Mouse (Mus musculus) embryonic facial prominence, embryonic 14.5 days (tissue): Measurements from ENCODE around the gene Ano2. TPM values are rescaled to one million over a fixed set of nuclear protein-coding genes. Genes with fewer than 3 reads are reported as not detected.

ENCODE experiments used
- ATAC-seq: fragments of 200-750 bp; cut with Nextera tagmentation; 2 replicates; pipeline ENCODE4 v1.8.0; 2017; ENCODE audit warnings: low read depth, moderate number of reproducible peaks, moderate TSS enrichment
- DNase-seq: peaks from one replicate; pipeline ENCODE4 v3.0.0-alpha.2; 2015; ENCODE audit warnings: low spot score
- H3K27ac ChIP-seq: fragments of 300-500 bp; sonication (generic); replicated peaks from 2 replicates; pipeline ENCODE4 v1.5.1; 2014; ENCODE audit warnings: low read depth, mild to moderate bottlenecking, low read length, moderate library complexity
- H3K27me3 ChIP-seq: fragments of 300-500 bp; sonication (generic); replicated peaks from 2 replicates; pipeline ENCODE4 v1.6.1; 2014; ENCODE audit warnings: low read length; ENCODE audit not compliant: control insufficient read depth, insufficient read depth
- H3K36me3 ChIP-seq: fragments of 300-500 bp; sonication (generic); 2 replicates; pipeline ENCODE4 v1.6.1; 2014; ENCODE audit warnings: low read length, mixed read lengths; ENCODE audit not compliant: control insufficient read depth, insufficient read depth
- H3K4me1 ChIP-seq: fragments of 300-500 bp; sonication (generic); 2 replicates; pipeline ENCODE4 v1.6.1; 2014; ENCODE audit warnings: antibody characterized with exemption, low read length; ENCODE audit not compliant: control insufficient read depth, insufficient read depth
- H3K4me2 ChIP-seq: fragments of 300-500 bp; sonication (generic); 2 replicates; pipeline ENCODE4 v1.6.1; 2014; ENCODE audit warnings: low read depth, mild to moderate bottlenecking, low read length, moderate library complexity, mixed read lengths
- H3K4me3 ChIP-seq: fragments of 300-500 bp; sonication (generic); 2 replicates; pipeline ENCODE4 v1.5.1; 2014; ENCODE audit warnings: low read depth, mild to moderate bottlenecking, low read length
- H3K9ac ChIP-seq: fragments of 300-500 bp; sonication (generic); 2 replicates; pipeline ENCODE4 v1.6.1; 2014; ENCODE audit warnings: low read depth, mild to moderate bottlenecking, low read length, moderate library complexity, mixed read lengths
- H3K9me3 ChIP-seq: fragments of 300-500 bp; sonication (generic); 2 replicates; pipeline ENCODE4 v1.6.1; 2016; ENCODE audit warnings: low read length; ENCODE audit not compliant: control insufficient read depth
- WGBS: fragments of 180-500 bp; shearing (Covaris S2); extraction: QIAGEN DNeasy Blood & Tissue Kit; methylation state at CpG from one replicate; pipeline ENCODE4 v1.1.7; 2014; 5-methylcytosine and 5-hydroxymethylcytosine counted together
- polyA plus RNA-seq: library from polyadenylated mRNA; unstranded; fragments of >200 nt; fragmentation: Nextera tagmentation; extraction: Ambion mirVana; gene quantifications from 2 replicates; pipeline ENCODE4 v1.2.1, GENCODE M21; 2014

Ano2 gene
- polyA plus RNA-seq, 1 experiment from 2014 or later = 1.2 TPM

DNA sequence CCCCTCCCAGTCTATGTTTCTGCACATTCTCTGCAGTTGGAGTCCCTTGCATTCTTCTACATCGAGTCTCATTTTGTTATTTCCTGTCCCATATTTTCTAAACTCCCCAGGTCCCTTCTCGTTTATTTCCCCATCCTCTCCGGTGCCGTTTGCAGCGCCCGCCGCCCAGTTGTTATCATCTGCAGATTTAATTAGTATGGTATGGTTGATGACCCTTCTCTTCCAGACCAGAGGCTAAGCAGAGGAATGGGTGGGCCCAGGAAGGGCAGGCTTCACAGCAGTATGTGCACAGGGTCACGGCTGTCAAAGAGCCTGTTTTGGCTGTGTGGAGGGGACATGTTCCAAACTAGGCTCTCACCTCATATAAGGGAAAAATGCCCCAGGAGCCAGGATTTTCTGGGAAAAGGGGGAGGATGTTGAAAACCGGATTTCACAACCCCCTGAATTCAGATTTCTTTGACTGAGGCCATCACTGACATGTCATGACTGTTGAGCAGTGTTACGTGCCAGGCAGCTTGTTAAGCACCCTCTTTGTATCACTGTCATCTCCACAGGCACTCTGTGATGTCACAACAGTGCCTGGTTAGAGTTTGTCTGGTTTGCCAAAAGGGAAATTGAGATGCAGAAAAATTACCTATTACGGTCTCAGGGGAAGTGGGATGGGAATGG lies 72.8 kb downstream of the Ano2 start:
- no peaks in the 10 kb centered on the region for H3K4me1 ChIP-seq
- H3K36me3 ChIP-seq = no peaks in the 10 kb centered on the region
- H3K27me3 ChIP-seq = no peaks in the 10 kb centered on the region
- no peaks in the 10 kb centered on the region for H3K9me3 ChIP-seq
- H3K4me3 ChIP-seq = no peak overlapping the region
- H3K4me2 ChIP-seq = no peak overlapping the region
- no peak for ATAC-seq
- no peak overlapping the region for H3K27ac ChIP-seq
- no peak for DNase-seq
- WGBS = 64% methylated on average over 11 of the region's 11 CpGs
- no peak overlapping the region for H3K9ac ChIP-seq

DNA sequence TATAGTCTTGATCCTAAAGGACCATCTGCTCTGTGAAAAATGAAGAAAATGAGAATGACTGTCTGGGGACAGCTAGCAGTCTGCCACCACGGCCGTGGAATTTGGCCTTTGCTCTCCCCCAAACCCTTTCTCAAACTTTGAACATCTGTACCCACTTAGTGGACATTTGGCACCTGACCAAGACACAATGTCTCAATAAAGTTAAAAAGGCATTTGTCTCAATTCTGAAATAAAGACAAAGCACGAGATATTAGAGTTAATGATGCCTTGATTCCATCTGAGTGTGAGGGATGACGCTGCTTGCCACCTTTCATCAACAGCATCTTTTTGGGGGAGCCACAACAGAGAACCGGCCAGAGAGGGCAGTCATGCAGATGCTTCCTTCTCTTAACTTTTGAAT lies 83.0 kb downstream of the Ano2 start:
- Histone ChIP-seq H3K36me3 (no peaks in the 10 kb centered on the region), H3K9ac (no peak overlapping the region), H3K9me3 (no peaks in the 10 kb centered on the region), H3K4me1 (no peaks in the 10 kb centered on the region; the same call in 1 of the 2 replicates), H3K4me2 (no peak overlapping the region), H3K27me3 (no peaks in the 10 kb centered on the region), H3K27ac (no peak overlapping the region), H3K4me3 (no peak overlapping the region)
- 24% methylated on average over 5 of the region's 5 CpGs for WGBS
- ATAC-seq (no peak), DNase-seq (no peak)

DNA sequence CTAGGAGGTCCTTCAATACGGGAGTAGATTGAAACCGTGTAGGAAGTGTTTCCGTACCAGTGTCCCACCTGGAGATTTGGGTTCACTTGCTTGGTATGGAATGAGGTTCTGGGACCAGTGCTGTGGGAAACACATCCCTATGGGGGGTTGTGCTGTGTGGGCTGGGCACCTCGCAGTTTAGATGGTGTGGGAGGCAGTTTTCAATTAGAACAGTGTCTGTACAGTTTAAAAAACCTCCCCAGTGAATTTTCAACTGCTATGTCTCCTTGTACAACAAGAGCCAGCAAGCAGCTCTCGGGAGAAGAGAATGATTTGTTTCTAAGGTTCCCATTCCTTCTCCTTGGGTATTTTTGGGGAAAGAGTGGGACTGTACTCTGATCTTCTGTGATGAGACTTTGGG lies 86.1 kb downstream of the Ano2 start:
- no peak overlapping the region for H3K9ac ChIP-seq
- no peak overlapping the region for H3K4me3 ChIP-seq
- no peaks in the 10 kb centered on the region for H3K9me3 ChIP-seq
- WGBS = 82% methylated on average over 5 of the region's 5 CpGs
- ATAC-seq (no peak), DNase-seq (no peak)
- H3K36me3 ChIP-seq = no peaks in the 10 kb centered on the region
- no peak overlapping the region for H3K27ac ChIP-seq
- H3K27me3 ChIP-seq = no peaks in the 10 kb centered on the region
- H3K4me1 ChIP-seq = no peaks in the 10 kb centered on the region; the same call in 1 of the 2 replicates
- H3K4me2 ChIP-seq = no peak overlapping the region

DNA sequence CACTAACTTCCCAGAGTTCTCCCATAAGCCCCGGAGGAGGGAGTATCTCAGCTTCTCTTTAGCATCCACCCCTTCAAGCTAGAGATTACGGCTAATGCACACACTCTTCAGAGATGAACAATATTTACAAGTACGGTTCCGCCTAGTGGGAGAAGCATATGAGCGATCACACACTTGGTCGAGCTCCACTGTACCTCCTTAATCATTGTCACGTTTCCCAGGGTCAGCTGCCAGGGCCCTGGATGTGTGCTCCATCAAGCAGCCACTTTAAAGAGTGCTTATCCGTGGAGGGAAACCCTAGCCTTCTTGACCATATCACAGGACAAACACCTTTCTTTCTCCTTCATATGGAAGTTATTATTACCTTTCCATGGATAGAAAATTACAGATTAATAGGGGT lies 112.7 kb downstream of the Ano2 start:
- no peak for DNase-seq
- Histone ChIP-seq H3K9me3 (no peaks in the 10 kb centered on the region), H3K36me3 (no peaks in the 10 kb centered on the region), H3K27ac (no peak overlapping the region), H3K4me1 (peaks cover 20% of the 10 kb centered on the region), H3K4me3 (no peak overlapping the region), H3K4me2 (peak overlapping the region; percentile 47; the same call in 1 of the 2 replicates), H3K9ac (no peak overlapping the region), H3K27me3 (0 out of 2 replicates have a peak, but pooled peaks cover 2% of the 10 kb centered on the region)
- WGBS = 39% methylated on average over 8 of the region's 8 CpGs
- no peak for ATAC-seq

DNA sequence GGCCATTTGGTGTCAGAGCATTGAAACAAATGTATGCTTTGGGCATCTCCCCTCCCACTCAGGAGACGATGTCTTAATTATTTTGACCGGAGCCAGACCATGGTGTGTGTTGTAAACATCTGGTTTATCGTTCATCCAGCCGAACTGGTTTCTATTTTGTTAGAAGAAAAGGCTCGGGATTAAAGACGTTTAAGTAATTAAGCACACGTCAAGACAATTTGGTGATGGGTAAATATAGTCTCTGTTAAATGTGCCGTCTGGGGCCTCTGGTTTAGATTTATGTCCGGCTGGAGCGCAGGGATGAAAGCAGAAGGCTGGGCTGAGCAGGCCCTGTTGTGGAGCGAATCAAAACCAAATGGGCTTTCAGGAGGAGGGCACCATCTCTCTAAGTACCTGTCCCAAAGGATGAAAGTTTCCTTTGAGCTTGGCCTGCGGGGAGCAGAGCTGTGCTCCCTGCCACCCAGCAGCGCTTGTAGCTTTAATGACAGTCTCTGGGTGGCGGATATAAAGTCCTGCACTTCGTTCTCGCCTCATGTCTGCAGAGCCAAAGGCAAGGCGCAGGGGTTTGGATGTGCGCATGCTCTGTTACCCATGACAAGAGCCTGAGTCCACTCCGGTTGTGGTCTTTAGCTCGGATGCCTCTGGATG lies 113.3 kb downstream of the Ano2 start:
- Histone ChIP-seq H3K9me3 (no peaks in the 10 kb centered on the region), H3K9ac (peak overlapping the region; percentile 19; the same call in 1 of the 2 replicates), H3K4me1 (peaks cover 21% of the 10 kb centered on the region), H3K36me3 (no peaks in the 10 kb centered on the region), H3K27me3 (0 out of 2 replicates have a peak, but pooled peaks cover 2% of the 10 kb centered on the region), H3K4me3 (no peak overlapping the region), H3K27ac (0 out of 2 replicates have a peak overlapping the region, but pooled peaks have one; percentile 0), H3K4me2 (peak overlapping the region; percentile 47)
- DNase-seq (peak; percentile 65), ATAC-seq (0 out of 2 replicates have a peak, but pooled peaks have one; percentile 30)
- WGBS = 13% methylated on average over 20 of the region's 20 CpGs

DNA sequence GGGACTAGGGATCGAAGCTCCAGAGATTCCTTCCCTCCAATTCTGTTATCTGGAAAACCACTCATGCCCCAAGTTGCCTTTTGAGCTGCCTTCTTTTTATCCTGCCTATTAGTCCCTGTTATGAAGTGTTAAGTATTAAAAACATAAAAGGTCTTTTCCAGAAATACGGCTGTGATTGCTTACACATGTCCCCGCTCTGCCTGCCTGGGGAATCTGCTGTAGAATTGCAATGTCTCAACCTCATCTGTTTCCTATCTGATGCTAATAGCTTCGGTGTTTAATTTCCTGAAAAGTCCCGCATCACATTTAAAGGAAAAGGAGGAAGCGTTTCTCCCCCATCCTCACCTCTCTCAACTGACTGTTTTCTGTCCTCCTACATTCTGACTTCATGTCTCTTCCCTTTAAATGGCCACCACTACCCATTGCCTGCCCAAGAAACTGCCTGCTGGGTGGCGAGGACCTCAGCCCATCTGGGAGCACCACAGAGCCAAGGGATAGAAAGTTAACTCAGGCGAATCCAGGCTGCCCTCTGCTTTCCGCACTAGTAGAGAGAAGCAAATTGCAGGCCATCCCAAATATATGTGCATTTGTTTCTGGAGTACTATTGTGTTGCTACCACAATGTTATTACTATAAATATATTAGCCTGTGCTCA lies 118.9 kb downstream of the Ano2 start:
- H3K4me3 ChIP-seq = no peak overlapping the region
- ATAC-seq (no peak), DNase-seq (peak; percentile 55)
- H3K4me2 ChIP-seq = peak overlapping the region; percentile 13; the same call in 1 of the 2 replicates
- H3K36me3 ChIP-seq = no peaks in the 10 kb centered on the region
- no peak overlapping the region for H3K27ac ChIP-seq
- H3K4me1 ChIP-seq = peaks cover 13% of the 10 kb centered on the region
- H3K9me3 ChIP-seq = no peaks in the 10 kb centered on the region
- H3K9ac ChIP-seq = no peak overlapping the region
- H3K27me3 ChIP-seq = no peaks in the 10 kb centered on the region
- WGBS = 31% methylated on average over 9 of the region's 9 CpGs

DNA sequence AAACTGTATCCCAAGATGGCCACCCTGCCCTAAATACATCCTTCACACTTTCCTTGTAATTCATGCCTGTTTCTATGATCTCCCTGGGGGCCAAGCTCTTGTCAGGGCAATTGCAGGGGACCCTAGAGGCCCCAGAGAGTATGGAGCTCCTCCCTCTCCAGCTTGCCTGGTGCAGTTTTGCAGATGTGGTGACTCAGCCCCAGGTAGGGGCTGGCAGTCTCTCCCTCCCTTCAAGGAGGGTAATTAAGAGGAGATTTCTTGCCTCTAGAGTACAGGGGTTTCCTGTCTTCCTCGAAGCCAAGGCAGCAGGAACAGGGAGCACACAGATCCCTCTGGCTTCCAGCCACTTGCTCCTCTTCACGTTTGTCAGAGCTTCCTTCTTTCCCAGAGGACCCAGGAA lies 121.2 kb downstream of the Ano2 start:
- ATAC-seq (peak; percentile 62; the same call in 1 of the 2 replicates), DNase-seq (peak; percentile 51)
- H3K4me2 ChIP-seq = no peak overlapping the region
- no peaks in the 10 kb centered on the region for H3K9me3 ChIP-seq
- no peaks in the 10 kb centered on the region for H3K27me3 ChIP-seq
- WGBS = 3% methylated on average over 2 of the region's 2 CpGs
- no peak overlapping the region for H3K9ac ChIP-seq
- no peak overlapping the region for H3K27ac ChIP-seq
- H3K4me3 ChIP-seq = no peak overlapping the region
- peaks cover 3% of the 10 kb centered on the region; the same call in 1 of the 2 replicates for H3K4me1 ChIP-seq
- H3K36me3 ChIP-seq = no peaks in the 10 kb centered on the region

DNA sequence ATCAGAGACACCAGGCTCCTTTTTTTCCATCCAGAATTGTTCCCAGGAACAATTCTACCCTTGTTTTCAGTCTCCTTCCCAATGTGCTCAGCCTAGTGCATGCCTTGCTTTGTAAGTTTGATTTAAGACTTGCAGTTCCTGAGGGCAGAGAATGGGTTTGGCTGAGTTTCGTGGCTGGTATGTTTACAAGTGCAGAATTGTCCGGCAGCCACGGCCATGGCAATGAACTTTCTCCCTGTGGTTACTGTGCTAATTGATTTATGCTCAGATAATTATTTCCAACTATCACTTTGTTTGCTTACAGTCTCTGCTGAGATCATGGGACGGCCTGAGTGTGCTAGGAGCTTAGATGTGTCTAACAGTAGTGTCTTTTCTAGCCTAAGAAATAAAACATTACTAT lies 147.9 kb downstream of the Ano2 start:
- no peaks in the 10 kb centered on the region for H3K27me3 ChIP-seq
- ATAC-seq = no peak
- no peaks in the 10 kb centered on the region for H3K36me3 ChIP-seq
- H3K4me1 ChIP-seq = no peaks in the 10 kb centered on the region
- 59% methylated on average over 4 of the region's 4 CpGs for WGBS
- no peak for DNase-seq
- H3K4me3 ChIP-seq = no peak overlapping the region
- 0 out of 2 replicates have a peak, but pooled peaks cover under 1% of the 10 kb centered on the region for H3K9me3 ChIP-seq
- H3K4me2 ChIP-seq = no peak overlapping the region
- H3K27ac ChIP-seq = no peak overlapping the region
- no peak overlapping the region for H3K9ac ChIP-seq
